Mouse (Mus musculus) heart, postnatal 0 days (tissue): ENCODE measurements around the gene Spata19. TPM values are rescaled to one million over a fixed set of nuclear protein-coding genes. Genes with fewer than 3 reads are reported as not detected.

Experiments used
- ATAC-seq: fragments of 200-750 bp; cut with Nextera tagmentation; 2 replicates; pipeline ENCODE4 v1.8.0; 2017; ENCODE audit warnings: low read depth, moderate number of reproducible peaks, moderate library complexity; ENCODE audit not compliant: insufficient read depth
- DNase-seq: peaks from one replicate; pipeline ENCODE4 v3.0.0-alpha.2; 2016; ENCODE audit warnings: low spot score
- H3K27ac ChIP-seq: fragments of 300-500 bp; sonication (generic); 2 replicates; pipeline ENCODE4 v1.5.1; 2014; ENCODE audit warnings: low read depth, mild to moderate bottlenecking
- H3K27me3 ChIP-seq: fragments of 300-500 bp; sonication (generic); 2 replicates; pipeline ENCODE4 v1.6.1; 2014; ENCODE audit warnings: low read length, mixed read lengths; ENCODE audit not compliant: control insufficient read depth, insufficient read depth
- H3K36me3 ChIP-seq: fragments of 300-500 bp; sonication (generic); replicated peaks from 2 replicates; pipeline ENCODE4 v1.6.1; 2014; ENCODE audit warnings: low read length, mixed read lengths; ENCODE audit not compliant: control insufficient read depth, insufficient read depth
- H3K4me1 ChIP-seq: fragments of 300-500 bp; sonication (generic); 2 replicates; pipeline ENCODE4 v1.6.1; 2014; ENCODE audit warnings: antibody characterized with exemption; ENCODE audit not compliant: control insufficient read depth, insufficient read depth
- H3K4me2 ChIP-seq: fragments of 300-500 bp; sonication (generic); 2 replicates; pipeline ENCODE4 v1.6.1; 2014; ENCODE audit warnings: low read depth, mild to moderate bottlenecking, low read length, moderate library complexity
- H3K4me3 ChIP-seq: fragments of 300-500 bp; sonication (generic); 2 replicates; pipeline ENCODE4 v1.5.1; 2014; ENCODE audit warnings: low read depth, low read length
- H3K9ac ChIP-seq: fragments of 300-500 bp; sonication (generic); replicated peaks from 2 replicates; pipeline ENCODE4 v1.6.1; 2014; ENCODE audit warnings: low read depth, low read length, mixed read lengths
- H3K9me3 ChIP-seq: fragments of 300-500 bp; sonication (generic); replicated peaks from 2 replicates; pipeline ENCODE4 v1.6.1; 2016; ENCODE audit warnings: low read length; ENCODE audit not compliant: control insufficient read depth
- CTCF ChIP-seq: IDR thresholded peaks from 2 replicates; pipeline ENCODE4 v1.5.1; 2016; ENCODE audit warnings: antibody characterized with exemption, control low read depth, low read depth
- EP300 ChIP-seq: IDR thresholded peaks from 2 replicates; pipeline ENCODE4 v1.6.1; 2016; ENCODE audit warnings: antibody characterized with exemption, low read depth
- WGBS: fragments of 180-500 bp; shearing (Covaris S2); extraction: QIAGEN DNeasy Blood & Tissue Kit; methylation state at CpG from one replicate; pipeline ENCODE4 v1.1.7; 2014; 5-methylcytosine and 5-hydroxymethylcytosine counted together
- polyA plus RNA-seq: library from polyadenylated mRNA; unstranded; fragments of >200 nt; fragmentation: Nextera tagmentation; extraction: Ambion mirVana; gene quantifications from 2 replicates; pipeline ENCODE4 v1.2.1, GENCODE M21; 2015
- total RNA-seq: library from RNA; depleted of rRNA; stranded (reverse); fragments of >200 nt; gene quantifications from 2 replicates; pipeline ENCODE4 v1.2.3, GENCODE M21; 2014; ENCODE audit warnings: low replicate concordance

The Spata19 gene
- total and polyA plus RNA-seq, 2 experiments from 2014 or later: not detected

GRCm38 (mm10) chr9:27386951-27387350, 9.6 kb upstream of the Spata19 start:
- H3K4me3 ChIP-seq: no peak overlapping the region
- H3K27ac ChIP-seq: no peak overlapping the region
- H3K9ac ChIP-seq: no peak overlapping the region
- no peaks in the 10 kb centered on the region for H3K27me3 ChIP-seq
- no peak for DNase-seq
- H3K4me1 ChIP-seq: no peaks in the 10 kb centered on the region
- ATAC-seq: no peak
- no peak overlapping the region for H3K4me2 ChIP-seq
- 83% methylated on average over 3 of the region's 3 CpGs for WGBS
- no peaks in the 10 kb centered on the region for H3K36me3 ChIP-seq
- no peaks in the 10 kb centered on the region for H3K9me3 ChIP-seq
- TF ChIP-seq CTCF (no peak), EP300 (no peak)

GRCm38 (mm10) chr9:27401169-27401568, 4.6 kb downstream of the Spata19 start:
- ATAC-seq: no peak
- no peak for DNase-seq
- Histone ChIP-seq H3K4me3 (no peak overlapping the region), H3K4me2 (no peak overlapping the region), H3K4me1 (no peaks in the 10 kb centered on the region), H3K9me3 (no peaks in the 10 kb centered on the region), H3K27me3 (no peaks in the 10 kb centered on the region), H3K36me3 (no peaks in the 10 kb centered on the region), H3K27ac (no peak overlapping the region), H3K9ac (no peak overlapping the region)
- 63% methylated on average over 4 of the region's 4 CpGs for WGBS
- TF ChIP-seq CTCF (no peak), EP300 (no peak)

DNA sequence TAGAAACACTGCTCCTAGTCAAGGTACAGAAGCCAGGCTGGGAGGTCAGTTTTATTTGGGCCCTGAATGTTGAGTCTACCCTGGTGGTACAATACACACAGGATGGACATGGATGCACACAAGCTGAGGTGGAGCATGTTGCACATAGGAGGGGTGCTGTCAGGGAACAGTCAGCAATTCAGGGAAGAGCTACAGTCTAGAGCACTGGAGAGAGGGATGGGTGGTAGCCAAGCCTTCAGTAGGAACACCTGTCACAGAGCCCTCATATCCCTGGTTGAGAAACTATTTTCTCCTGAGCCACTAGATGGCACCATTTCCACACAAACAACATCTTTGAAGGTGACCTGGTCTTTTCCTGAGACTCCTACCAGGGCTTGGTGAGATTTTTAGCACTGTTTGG, 13.1 kb downstream of the Spata19 start:
- 0 out of 2 replicates have a peak, but pooled peaks have one; percentile 58 for ATAC-seq
- peak; percentile 29 for DNase-seq
- Histone ChIP-seq H3K27ac (no peak overlapping the region), H3K4me2 (no peak overlapping the region), H3K36me3 (no peaks in the 10 kb centered on the region), H3K27me3 (0 out of 2 replicates have a peak, but pooled peaks cover 3% of the 10 kb centered on the region), H3K4me1 (no peaks in the 10 kb centered on the region), H3K9ac (no peak overlapping the region), H3K4me3 (no peak overlapping the region), H3K9me3 (no peaks in the 10 kb centered on the region)
- TF ChIP-seq EP300 (no peak), CTCF (peak; percentile 83)

- Histone ChIP-seq H3K27me3 (0 out of 2 replicates have a peak, but pooled peaks cover 3% of the 10 kb centered on the region), H3K4me3 (no peak overlapping the region), H3K36me3 (no peaks in the 10 kb centered on the region), H3K4me1 (no peaks in the 10 kb centered on the region), H3K27ac (no peak overlapping the region), H3K4me2 (no peak overlapping the region), H3K9me3 (no peaks in the 10 kb centered on the region), H3K9ac (no peak overlapping the region)
- DNase-seq (peak; percentile 27), ATAC-seq (no peak)
- WGBS: 3% methylated on average over 11 of the region's 11 CpGs
- TF ChIP-seq CTCF (peak; percentile 93), EP300 (no peak)
These were observed 17.5 kb downstream of the Spata19 start for GRCm38 (mm10) chr9:27414058-27414460.

GRCm38 (mm10) chr9:27424511-27424910, 27.9 kb downstream of the Spata19 start:
- no peaks in the 10 kb centered on the region for H3K27me3 ChIP-seq
- DNase-seq: no peak
- no peak for ATAC-seq
- H3K9me3 ChIP-seq: no peaks in the 10 kb centered on the region
- H3K9ac ChIP-seq: no peak overlapping the region
- no peak overlapping the region for H3K27ac ChIP-seq
- H3K4me3 ChIP-seq: no peak overlapping the region
- TF ChIP-seq CTCF (0 out of 2 replicates have a peak, but pooled peaks have one; percentile 7), EP300 (no peak)
- WGBS: 65% methylated on average over 4 of the region's 4 CpGs
- no peaks in the 10 kb centered on the region for H3K36me3 ChIP-seq
- H3K4me2 ChIP-seq: no peak overlapping the region
- no peaks in the 10 kb centered on the region for H3K4me1 ChIP-seq

- TF ChIP-seq CTCF: no peak
- no peak for TF ChIP-seq EP300
- Histone ChIP-seq H3K9ac (no peak overlapping the region), H3K27ac (no peak overlapping the region), H3K9me3 (no peaks in the 10 kb centered on the region), H3K27me3 (no peaks in the 10 kb centered on the region), H3K4me2 (no peak overlapping the region), H3K4me1 (no peaks in the 10 kb centered on the region), H3K36me3 (no peaks in the 10 kb centered on the region), H3K4me3 (no peak overlapping the region)
- no peak for ATAC-seq
- no peak for DNase-seq
- WGBS: 41% methylated on average over 4 of the region's 4 CpGs
These were observed 32.0 kb downstream of the Spata19 start for GRCm38 (mm10) chr9:27428552-27428951.
